Mouse (Mus musculus) forebrain, embryonic 11.5 days (tissue): ENCODE measurements around the gene Arl8a. TPM values are rescaled to one million over a fixed set of nuclear protein-coding genes. Genes with fewer than 3 reads are reported as not detected.
A peak's percentile ranks its signal among the peaks of the same experiment; 100 is the strongest.

ENCODE experiments used
- ATAC-seq: fragments of 200-750 bp; cut with Nextera tagmentation; replicated peaks from 2 replicates; pipeline ENCODE4 v1.8.0; 2017; ENCODE audit warnings: moderate TSS enrichment; ENCODE audit not compliant: low FRiP score
- DNase-seq: peaks from one replicate; pipeline ENCODE4 v3.0.0-alpha.2; 2017; ENCODE audit warnings: low spot score
- H3K27ac ChIP-seq: fragments of 300-500 bp; sonication (generic); 2 replicates; pipeline ENCODE4 v1.5.1; 2014; ENCODE audit warnings: low read depth, low read length
- H3K27me3 ChIP-seq: fragments of 300-500 bp; sonication (generic); 2 replicates; pipeline ENCODE4 v1.6.1; 2014; ENCODE audit warnings: mild to moderate bottlenecking, low read length, mixed read lengths; ENCODE audit not compliant: control insufficient read depth, insufficient read depth
- H3K36me3 ChIP-seq: fragments of 300-500 bp; sonication (generic); 2 replicates; pipeline ENCODE4 v1.6.1; 2014; ENCODE audit warnings: mild to moderate bottlenecking, low read length, moderate library complexity, mixed read lengths; ENCODE audit not compliant: control insufficient read depth, insufficient read depth
- H3K4me1 ChIP-seq: fragments of 300-500 bp; sonication (generic); replicated peaks from 2 replicates; pipeline ENCODE4 v1.6.1; 2014; ENCODE audit warnings: low read length, mixed read lengths; ENCODE audit not compliant: control insufficient read depth, insufficient read depth
- H3K4me2 ChIP-seq: fragments of 300-500 bp; sonication (generic); 2 replicates; pipeline ENCODE4 v1.6.1; 2014; ENCODE audit warnings: low read depth, mild to moderate bottlenecking, low read length, moderate library complexity, mixed read lengths; ENCODE audit not compliant: severe bottlenecking
- H3K4me3 ChIP-seq: fragments of 300-500 bp; sonication (generic); 2 replicates; pipeline ENCODE4 v1.5.1; 2014; ENCODE audit warnings: low read depth, low read length
- H3K9ac ChIP-seq: fragments of 300-500 bp; sonication (generic); 2 replicates; pipeline ENCODE4 v1.6.1; 2014; ENCODE audit warnings: low read length
- H3K9me3 ChIP-seq: fragments of 300-500 bp; sonication (generic); 2 replicates; pipeline ENCODE4 v1.6.1; 2016; ENCODE audit warnings: low read length, mixed read lengths; ENCODE audit not compliant: control insufficient read depth
- WGBS: fragments of 180-500 bp; shearing (Covaris S2); extraction: QIAGEN DNeasy Blood & Tissue Kit; methylation state at CpG from one replicate; pipeline ENCODE4 v1.1.7; 2014; 5-methylcytosine and 5-hydroxymethylcytosine counted together
- polyA plus RNA-seq: library from polyadenylated mRNA; unstranded; fragments of >200 nt; fragmentation: Nextera tagmentation; extraction: Ambion mirVana; gene quantifications from 2 replicates; pipeline ENCODE4 v1.2.1, GENCODE M21; 2014

Gene Arl8a
- polyA plus RNA-seq = 67.9 and 73.5 TPM in 2 replicates

DNA sequence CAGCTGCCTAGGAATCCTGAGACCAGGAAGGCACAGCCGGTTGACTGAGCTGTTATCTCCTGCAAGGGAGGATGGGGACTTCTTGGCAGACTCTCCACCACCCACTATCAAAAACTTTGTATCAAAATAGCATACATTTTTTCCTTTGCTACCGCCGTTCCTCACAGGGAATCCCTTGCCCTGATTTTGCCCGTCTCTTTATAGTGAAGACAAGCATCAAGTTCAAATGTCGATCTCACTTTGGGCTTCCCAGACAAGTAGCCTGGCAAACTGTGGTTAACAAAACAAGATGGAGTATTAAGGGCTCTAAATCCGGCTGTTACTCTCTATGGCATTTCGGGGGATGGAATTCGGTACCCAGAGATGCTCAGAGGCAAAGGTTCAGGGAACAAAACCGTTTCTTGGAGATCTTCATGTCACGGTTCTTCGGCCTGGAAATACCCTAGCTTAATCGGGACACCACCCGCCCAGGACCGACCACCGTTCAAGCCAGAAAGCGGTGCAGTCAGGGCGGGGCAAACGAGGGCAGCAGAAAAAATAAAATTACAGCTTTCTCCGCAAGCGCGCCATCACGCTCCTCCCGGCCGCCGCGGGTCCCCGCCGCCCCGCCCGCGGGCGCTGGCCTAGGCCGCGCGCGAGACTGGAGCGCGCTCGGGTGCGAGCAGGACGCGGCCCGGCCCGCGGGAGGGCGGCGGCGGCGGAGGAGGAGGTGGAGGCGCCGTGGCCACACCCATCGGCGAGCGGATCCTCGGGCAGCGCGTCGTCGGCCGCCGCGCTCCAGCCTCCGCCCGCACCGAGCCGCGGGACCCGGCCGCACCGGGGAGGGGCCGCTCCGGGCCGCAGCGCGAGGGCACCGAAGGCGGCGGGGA, at the start of gene Arl8a:
Arl8a (plus strand) TSS at position 748 of the 869 bp plus-strand sequence.
- no peaks in the 10 kb centered on the region for H3K27me3 ChIP-seq
- peak; percentile 87 for ATAC-seq
- H3K4me3 ChIP-seq = peak within 1 kb of the TSS; percentile 93
- H3K9ac ChIP-seq = peak within 1 kb of the TSS; percentile 95
- H3K4me1 ChIP-seq = peaks cover 7% of the 10 kb centered on the region; the same call in 1 of the 2 replicates
- under 1% methylated on average over 67 of the region's 78 CpGs for WGBS
- H3K36me3 ChIP-seq = no peaks in the 10 kb centered on the region
- peak; percentile 91 for DNase-seq
- peak within 1 kb of the TSS; percentile 74 for H3K27ac ChIP-seq
- H3K4me2 ChIP-seq = peak within 1 kb of the TSS; percentile 86
- H3K9me3 ChIP-seq = no peaks in the 10 kb centered on the region

DNA sequence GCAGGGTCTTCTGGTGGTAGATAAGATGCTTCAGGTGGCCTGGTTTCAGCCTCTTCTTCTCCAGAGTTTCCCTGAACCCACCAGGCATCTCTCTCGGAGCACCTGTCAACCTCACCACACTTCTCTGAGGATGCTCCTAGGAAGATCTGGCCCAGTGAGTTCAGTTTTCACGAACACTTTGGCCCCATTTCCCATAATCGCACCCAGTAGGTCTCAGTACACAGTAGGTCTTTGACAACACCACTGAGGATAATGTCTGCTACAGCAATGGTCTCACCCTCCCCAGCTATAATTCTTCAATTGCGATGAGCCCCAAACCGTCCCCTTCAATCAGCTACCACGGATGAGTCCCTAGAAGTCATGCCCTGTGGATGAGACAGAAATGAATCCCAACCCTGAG, 49.2 kb upstream of the Arl8a start:
- Histone ChIP-seq H3K27ac (no peak overlapping the region), H3K9me3 (no peaks in the 10 kb centered on the region), H3K4me2 (no peak overlapping the region), H3K4me3 (no peak overlapping the region), H3K4me1 (no peaks in the 10 kb centered on the region), H3K9ac (no peak overlapping the region), H3K36me3 (no peaks in the 10 kb centered on the region), H3K27me3 (no peaks in the 10 kb centered on the region; the same call in 1 of the 2 replicates)
- WGBS = 88% methylated on average over 6 of the region's 6 CpGs
- ATAC-seq (no peak), DNase-seq (no peak)

DNA sequence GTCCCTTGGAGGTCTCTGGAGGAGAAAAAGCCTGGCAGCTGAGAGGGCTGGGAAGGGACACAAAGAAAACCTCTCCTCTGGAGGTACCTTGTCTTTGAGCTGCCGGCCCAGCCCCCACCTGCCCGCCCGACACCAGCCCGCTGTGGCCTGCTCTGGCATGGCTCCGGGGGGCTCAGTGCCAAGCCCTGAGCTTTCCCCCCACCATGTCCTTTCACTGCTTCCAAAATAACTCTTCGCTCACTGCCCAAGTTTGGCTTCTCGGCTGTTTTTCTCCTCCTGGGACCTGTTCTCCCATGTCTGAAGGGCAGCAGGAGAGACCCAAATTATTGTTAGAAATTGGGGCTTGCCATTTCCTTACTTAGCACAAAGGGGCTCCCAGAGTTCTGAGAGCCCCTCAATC, 48.2 kb upstream of the Arl8a start:
- H3K36me3 ChIP-seq = no peaks in the 10 kb centered on the region
- no peak overlapping the region for H3K4me2 ChIP-seq
- no peak overlapping the region for H3K4me3 ChIP-seq
- DNase-seq = no peak
- ATAC-seq = no peak
- H3K4me1 ChIP-seq = no peaks in the 10 kb centered on the region
- no peaks in the 10 kb centered on the region for H3K9me3 ChIP-seq
- peaks cover 2% of the 10 kb centered on the region for H3K27me3 ChIP-seq
- H3K27ac ChIP-seq = no peak overlapping the region
- H3K9ac ChIP-seq = no peak overlapping the region
- WGBS = 86% methylated on average over 7 of the region's 7 CpGs

DNA sequence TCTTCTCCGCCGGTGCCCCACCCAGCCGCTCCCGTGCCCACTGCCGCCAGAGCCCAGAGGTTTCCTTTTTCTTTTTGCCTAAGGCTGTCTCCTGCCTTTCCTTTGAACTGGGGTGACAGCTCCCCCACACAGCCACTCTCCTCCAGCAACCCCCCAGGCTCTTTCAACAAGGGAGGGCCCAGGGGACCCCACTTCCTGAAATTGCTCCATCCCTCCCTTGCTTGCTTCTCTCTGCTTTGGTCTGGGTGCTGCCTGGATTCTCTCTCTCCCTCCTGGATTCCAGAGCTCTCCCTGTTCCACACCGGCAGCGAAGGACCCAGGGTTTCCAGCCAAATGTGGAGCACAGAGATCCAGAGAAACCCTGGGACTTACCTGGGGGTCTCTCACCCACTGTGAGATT, 46.2 kb upstream of the Arl8a start:
- H3K4me2 ChIP-seq = no peak overlapping the region
- ATAC-seq = no peak
- 80% methylated on average over 7 of the region's 7 CpGs for WGBS

DNA sequence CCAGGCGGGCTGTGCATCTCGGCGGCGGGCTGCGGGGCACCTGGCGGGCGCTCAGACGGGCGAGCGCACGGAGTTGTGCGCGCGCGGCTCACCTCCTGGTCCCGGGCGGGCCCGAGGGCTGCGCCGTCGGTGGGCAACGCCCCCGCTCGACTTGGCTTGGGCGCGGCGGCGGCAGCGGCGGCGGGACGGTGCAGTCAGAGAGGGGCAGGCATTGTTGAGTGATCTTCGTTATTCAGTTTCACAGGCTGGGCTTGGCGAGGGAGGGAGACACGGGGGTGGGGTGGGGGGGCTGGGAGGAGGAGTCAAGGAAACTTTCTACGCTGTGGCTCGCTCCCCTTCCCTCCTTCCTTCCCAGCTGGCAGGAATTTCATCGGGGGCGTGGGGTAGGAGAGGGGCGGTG, 41.5 kb upstream of the Arl8a start, which contains the start of gene Lgr6:
Lgr6 (minus strand) TSS at position 153 of the 400 bp plus-strand sequence.
- no peak within 1 kb of the TSS for H3K9ac ChIP-seq
- 0% methylated on average over 39 of the region's 40 CpGs for WGBS
- peaks cover 3% of the 10 kb centered on the region; the same call in 1 of the 2 replicates for H3K4me1 ChIP-seq
- H3K4me2 ChIP-seq = peak within 1 kb of the TSS; percentile 58
- no peak for ATAC-seq
- H3K27ac ChIP-seq = no peak within 1 kb of the TSS
- peak within 1 kb of the TSS; percentile 30 for H3K4me3 ChIP-seq
- H3K9me3 ChIP-seq = no peaks in the 10 kb centered on the region
- H3K27me3 ChIP-seq = peaks cover 30% of the 10 kb centered on the region
- DNase-seq = no peak
- no peaks in the 10 kb centered on the region for H3K36me3 ChIP-seq

More for the DNA sequence above, 46.2 kb upstream of the Arl8a start:
- H3K4me3 ChIP-seq = no peak overlapping the region
- peaks cover 22% of the 10 kb centered on the region for H3K27me3 ChIP-seq
- no peak for DNase-seq
- H3K36me3 ChIP-seq = no peaks in the 10 kb centered on the region
- no peak overlapping the region for H3K27ac ChIP-seq
- no peaks in the 10 kb centered on the region for H3K9me3 ChIP-seq
- peaks cover 3% of the 10 kb centered on the region; the same call in 1 of the 2 replicates for H3K4me1 ChIP-seq
- no peak overlapping the region for H3K9ac ChIP-seq

DNA sequence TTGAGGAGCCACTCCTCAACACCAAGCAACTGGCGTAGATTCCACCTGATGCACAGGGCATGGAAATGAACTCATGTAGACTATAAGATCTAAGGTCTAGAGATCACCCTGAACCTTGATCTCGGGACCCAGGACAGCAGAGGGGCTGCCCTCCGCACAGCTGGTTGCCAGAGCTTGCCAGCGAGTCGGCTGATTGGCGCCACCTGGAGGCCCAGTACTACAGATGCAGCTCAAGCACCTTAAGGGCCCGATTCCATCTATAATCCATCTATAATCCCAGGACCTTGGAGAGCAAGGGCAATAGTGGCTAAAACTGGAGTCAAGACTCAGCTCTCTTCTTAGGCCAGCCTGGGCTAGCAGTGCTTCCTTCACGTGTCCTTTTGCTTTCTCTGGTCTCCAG, 40.7 kb upstream of the Arl8a start:
- H3K4me3 ChIP-seq = no peak overlapping the region

DNA sequence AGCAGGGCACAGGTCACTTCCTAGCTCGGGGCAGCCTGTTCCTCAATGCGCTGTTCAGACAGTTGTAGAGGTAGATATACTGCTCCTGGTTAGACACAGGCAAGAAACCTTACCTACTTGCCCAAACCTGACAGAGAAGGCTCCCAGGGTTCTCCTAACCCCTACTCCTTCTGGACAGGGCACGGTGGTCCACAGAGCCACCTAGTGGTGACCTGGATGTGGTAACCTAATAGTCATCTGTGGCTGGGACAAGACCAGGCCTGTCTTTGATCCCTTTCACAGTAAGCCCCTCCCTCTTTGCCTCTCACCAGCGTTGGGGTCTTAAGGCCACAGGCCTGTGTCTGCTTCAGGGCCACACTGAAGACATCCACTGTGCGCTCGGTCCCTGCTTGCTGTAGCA, 38.0 kb upstream of the Arl8a start:
- Histone ChIP-seq H3K4me3 (no peak overlapping the region), H3K9ac (no peak overlapping the region), H3K4me1 (peaks cover 3% of the 10 kb centered on the region; the same call in 1 of the 2 replicates), H3K36me3 (no peaks in the 10 kb centered on the region), H3K27me3 (peaks cover 26% of the 10 kb centered on the region), H3K4me2 (no peak overlapping the region), H3K9me3 (no peaks in the 10 kb centered on the region), H3K27ac (no peak overlapping the region)
- DNase-seq (no peak), ATAC-seq (0 out of 2 replicates have a peak, but pooled peaks have one; percentile 14)
- 38% methylated on average over 6 of the region's 6 CpGs for WGBS

More for the DNA sequence above, 40.7 kb upstream of the Arl8a start:
- H3K4me2 ChIP-seq = no peak overlapping the region
- no peak overlapping the region for H3K27ac ChIP-seq
- peaks cover 30% of the 10 kb centered on the region for H3K27me3 ChIP-seq
- WGBS = 3% methylated on average over 8 of the region's 8 CpGs
- no peak for ATAC-seq
- H3K9me3 ChIP-seq = no peaks in the 10 kb centered on the region
- DNase-seq = peak; percentile 83
- H3K9ac ChIP-seq = no peak overlapping the region
- peaks cover 3% of the 10 kb centered on the region; the same call in 1 of the 2 replicates for H3K4me1 ChIP-seq
- H3K36me3 ChIP-seq = no peaks in the 10 kb centered on the region

DNA sequence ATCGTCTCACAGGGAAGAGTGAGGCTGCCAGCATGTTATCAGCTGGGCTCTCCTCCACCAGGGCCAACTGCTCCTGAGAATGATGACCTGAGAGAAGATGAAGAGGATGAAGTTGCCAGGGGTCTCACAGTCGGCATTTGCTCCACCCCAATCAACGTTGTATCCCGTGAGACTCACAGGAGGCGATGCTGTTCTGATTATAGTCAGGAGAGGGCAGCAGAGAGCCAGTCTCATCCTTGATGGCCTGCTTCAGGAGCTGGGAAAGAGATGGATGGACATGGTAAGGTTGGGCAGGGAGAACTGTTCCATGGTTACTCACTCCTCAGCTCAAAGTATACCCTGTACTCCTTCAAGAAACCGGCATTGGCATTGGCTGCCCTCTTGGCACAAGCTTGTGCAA, 36.5 kb upstream of the Arl8a start:
- WGBS = 20% methylated on average over 6 of the region's 6 CpGs
- peaks cover 11% of the 10 kb centered on the region for H3K27me3 ChIP-seq
- no peak overlapping the region for H3K4me3 ChIP-seq
- no peak overlapping the region for H3K4me2 ChIP-seq
- H3K27ac ChIP-seq = no peak overlapping the region
- no peaks in the 10 kb centered on the region for H3K36me3 ChIP-seq
- no peaks in the 10 kb centered on the region for H3K9me3 ChIP-seq
- ATAC-seq = no peak
- DNase-seq = peak; percentile 83
- H3K9ac ChIP-seq = no peak overlapping the region
- peaks cover 2% of the 10 kb centered on the region; the same call in 1 of the 2 replicates for H3K4me1 ChIP-seq
